Mouse (Mus musculus) regulatory T cell (primary cell): Measurements from ENCODE around the gene Akap13.

ENCODE experiments used
- in situ Hi-C: fragments of 300-600 bp; cut with MboI, MseI; formaldehyde crosslinking; loops from one replicate; pipeline ENCODE4 v1.15.1; 2025; ENCODE audit warnings: high pct_unique_total_duplicates

The Akap13 gene

DNA sequence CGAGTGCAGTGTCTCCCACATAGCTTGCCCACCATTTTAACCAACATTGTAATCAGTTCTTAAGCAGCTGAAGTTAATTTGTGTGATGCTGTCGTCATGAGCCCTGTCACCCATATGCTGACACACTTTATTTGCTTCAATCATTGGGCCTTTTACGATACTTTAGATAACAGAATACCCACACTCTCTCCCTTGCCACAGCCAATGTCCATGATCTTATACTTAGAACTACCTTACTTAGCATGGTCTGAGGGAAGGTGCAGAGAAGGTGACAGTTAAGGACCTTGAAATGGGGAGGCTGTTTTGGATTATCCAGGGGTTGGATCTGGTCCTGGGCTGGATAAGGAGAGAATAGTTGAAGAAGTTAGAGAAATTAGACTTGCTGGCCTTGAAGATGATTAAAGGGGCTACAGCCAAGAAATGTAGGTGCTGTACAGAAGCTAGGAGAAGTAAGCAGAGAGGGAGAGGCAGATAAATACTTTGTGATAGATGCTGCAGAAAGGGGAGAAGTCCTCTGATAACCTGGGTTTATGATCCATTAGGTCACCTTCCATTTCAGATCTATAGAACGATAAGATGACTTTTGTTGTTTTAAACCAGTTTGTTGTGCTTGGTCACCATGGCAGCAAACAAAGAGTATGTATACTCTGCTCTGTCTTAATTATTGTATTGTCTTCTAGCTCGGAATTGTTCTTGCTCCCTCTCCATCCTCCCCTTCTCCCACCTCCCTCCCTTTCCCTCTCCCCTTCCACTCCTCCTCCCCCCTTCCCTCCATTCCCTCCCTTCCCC lies 53.9 kb downstream of the Akap13 start:
- in situ Hi-C loops, result loop anchor here (25.0 kb wide), 1 partner anchor 372 kb away; no protein-coding TSS in a partner anchor

DNA sequence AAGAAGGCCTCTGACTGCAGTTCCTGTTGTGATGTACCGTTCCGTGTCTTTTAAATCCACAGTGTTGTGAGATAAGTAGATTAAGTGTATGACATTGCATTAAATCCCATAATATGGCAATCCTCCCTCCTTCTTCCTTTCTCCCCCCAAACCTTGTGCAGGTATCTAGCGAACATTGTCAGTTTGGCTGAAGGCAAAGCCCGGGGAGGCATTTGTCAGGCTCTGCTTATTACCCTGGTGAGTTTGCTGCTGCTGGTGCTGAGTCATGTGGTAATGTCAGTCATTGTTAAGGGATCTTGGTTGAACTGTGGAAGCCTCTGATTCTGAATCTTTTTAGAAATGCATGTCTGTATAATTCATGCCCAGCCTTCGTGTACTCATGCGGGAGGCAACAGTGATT lies 60.1 kb downstream of the Akap13 start:
- in situ Hi-C loops, result loop anchor here (25.0 kb wide), 1 partner anchor 378 kb away; no protein-coding TSS in a partner anchor

DNA sequence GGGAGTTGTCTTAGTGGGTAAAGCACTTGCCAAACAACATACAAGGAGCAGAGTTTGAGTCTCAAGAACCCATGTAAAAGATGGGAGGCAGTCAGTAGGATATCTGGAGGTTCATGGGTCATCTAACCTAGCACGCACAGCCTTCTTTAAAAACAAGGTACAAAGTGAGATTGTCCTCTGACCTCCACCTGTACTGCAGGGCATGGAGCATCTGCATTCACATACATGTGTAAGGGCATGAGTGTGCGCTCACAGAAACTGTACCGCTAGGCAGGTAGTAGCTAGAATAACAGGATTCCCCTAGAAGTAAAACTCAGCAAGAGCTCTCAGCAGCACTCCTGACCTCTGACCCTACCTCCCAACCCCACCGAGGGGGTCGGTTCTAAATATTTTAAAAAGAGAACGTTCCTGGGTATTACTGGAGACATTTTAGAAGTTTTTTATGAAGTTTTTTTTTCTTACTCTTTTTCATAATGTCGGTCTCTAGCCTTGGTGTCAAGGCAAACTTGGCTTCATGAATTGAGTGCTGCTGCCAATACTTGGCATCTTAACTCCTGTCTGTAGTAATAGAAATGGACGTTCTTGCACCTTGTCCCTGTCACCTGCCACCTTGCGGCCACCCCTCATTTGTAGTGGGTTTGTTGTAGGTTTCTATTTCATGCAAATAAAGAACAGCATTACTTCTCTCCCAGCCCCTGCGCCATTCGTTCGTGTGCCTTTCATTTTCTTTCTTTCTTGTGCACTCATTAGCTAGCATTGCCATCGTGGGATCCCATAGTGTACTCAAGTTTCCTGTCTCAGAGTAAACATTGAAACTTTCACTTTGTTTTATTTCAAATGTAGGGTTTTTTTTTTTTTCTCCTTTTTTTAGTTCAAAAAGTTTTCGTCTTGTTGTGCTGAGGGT lies 61.6 kb downstream of the Akap13 start:
- in situ Hi-C loops, result loop anchor here (25.0 kb wide), 1 partner anchor 380 kb away; no protein-coding TSS in a partner anchor

DNA sequence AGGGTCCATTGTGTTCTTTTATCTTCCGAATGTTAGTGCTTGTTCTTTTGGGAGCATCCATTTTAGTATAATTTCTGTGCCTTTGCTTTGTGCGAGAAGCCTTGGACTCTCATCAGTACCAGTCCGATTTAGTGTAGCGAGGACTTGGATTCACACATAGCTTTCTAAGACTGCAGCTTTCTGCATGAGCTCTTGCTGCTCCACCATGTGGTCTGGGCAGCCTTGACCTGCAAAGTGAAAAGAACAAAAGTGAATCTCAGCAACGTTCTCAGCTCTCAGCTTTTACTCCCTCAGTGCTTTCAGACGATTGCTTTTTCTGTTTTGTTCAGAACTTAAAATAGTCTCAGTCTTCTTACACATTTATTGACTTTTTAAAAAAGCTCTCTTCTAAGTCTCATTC lies 65.2 kb downstream of the Akap13 start:
- in situ Hi-C loops, result loop anchor here (25.0 kb wide), 1 partner anchor 383 kb away; no protein-coding TSS in a partner anchor

DNA sequence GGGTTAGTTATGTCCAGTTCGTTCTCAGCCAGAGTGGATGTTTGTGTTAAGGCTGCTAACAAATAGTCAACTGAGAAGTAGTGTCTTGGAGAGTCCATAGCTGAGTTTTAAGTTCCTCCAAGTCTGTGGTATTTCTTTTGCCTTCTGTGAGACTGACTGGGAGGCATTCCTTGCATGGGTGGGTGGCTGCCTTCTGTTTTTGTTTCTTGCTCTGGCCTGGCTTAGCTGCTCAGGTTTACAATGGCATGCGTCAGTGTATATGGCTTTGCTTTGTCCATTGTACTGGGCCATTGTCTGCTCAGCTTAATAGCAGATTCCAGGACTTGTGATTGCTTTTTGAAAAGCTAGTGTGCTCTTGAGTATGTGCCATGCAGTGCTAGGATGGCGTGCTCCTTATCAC lies 65.9 kb downstream of the Akap13 start:
- in situ Hi-C loops, result loop anchor here (25.0 kb wide), 1 partner anchor 384 kb away; no protein-coding TSS in a partner anchor

DNA sequence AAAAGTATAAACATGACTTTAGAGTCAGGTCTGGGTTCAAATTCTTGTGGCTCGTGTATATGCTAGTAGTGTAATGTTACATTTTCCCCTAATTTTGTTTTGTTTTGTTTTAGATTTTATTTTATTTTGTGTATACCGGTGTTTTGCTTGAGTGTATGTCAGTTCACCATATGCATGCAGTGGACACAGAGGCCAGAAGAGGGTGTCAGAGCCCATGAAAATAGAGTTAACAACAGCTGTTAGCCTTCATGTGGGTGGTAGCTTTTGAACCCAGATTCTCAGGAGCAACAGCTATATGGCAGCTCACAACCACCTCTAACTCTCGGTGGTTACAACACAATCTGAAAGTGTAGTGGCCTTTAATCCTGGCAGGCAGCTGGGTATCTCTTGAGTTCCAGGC lies 66.9 kb downstream of the Akap13 start:
- in situ Hi-C loops, result loop anchor here (25.0 kb wide), 1 partner anchor 385 kb away; no protein-coding TSS in a partner anchor

DNA sequence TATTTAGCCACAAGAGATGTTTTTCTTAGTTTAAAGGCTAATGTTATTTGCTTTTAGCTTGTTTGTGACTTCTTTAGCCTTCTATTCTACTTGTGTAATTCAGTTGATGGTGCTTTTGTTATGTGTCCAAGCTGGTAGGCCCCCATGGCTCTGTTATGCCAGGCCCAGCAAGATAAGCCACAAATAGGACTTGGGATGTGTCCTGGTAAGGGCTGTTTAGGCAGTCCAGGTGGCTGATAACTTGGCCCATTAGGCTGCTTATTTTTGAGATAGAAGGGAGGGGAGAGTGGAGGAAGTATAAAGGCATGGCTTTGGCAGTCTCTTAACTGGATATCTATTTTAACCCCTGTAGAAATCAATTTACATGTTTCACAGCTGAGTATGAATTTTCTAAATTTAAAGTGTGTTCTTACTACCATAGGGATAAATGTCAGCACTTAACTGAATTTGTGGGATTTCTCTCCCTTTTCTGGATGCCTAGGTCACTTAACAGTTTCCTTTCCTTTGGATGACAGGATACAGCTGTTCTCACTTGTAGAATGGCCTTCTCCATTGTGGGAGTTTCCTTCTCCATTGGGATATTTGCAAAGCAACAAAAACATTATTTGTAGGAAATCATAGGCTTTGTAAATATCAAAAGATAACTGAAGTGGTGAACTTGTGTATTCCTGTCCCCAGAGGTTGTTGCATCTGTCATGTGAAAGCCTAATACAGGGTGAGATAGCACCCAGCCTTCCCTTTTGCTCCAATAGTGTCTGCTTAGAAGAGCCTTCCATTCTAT lies 69.6 kb downstream of the Akap13 start:
- in situ Hi-C loops, result loop anchor here (25.0 kb wide), 1 partner anchor 388 kb away; no protein-coding TSS in a partner anchor

DNA sequence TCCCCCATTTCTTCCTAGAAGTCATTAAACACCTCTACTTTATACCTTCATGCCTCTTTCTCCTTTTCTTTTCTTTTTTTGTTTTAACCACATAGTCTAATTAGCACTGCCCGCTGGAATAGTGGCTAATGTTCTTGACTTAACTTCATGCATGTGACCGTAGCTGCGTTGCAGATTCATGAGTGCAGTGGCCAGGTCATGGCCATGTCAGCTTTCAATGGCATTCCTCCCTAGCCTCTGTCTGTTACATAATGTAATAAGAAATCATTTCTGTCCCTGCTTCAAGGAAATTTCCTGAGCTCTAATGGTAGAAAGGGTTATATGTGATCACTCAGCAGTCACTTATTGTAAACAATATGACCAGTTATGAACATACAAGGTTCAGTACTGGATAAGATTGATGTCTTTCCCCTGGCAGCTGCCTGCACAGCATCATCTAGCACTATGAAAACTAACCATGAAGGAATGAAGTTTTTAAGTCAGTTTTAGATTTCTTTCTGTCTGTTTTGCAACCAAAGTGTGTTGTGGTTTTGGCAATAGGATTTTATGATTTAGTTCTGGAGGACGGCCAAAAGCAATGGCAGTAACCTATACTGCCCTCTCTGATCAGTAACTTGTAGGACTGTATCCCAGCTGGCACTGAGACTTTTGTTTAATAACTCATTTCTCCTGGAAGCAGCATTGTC lies 70.5 kb downstream of the Akap13 start:
- in situ Hi-C loops, result no loop called here

DNA sequence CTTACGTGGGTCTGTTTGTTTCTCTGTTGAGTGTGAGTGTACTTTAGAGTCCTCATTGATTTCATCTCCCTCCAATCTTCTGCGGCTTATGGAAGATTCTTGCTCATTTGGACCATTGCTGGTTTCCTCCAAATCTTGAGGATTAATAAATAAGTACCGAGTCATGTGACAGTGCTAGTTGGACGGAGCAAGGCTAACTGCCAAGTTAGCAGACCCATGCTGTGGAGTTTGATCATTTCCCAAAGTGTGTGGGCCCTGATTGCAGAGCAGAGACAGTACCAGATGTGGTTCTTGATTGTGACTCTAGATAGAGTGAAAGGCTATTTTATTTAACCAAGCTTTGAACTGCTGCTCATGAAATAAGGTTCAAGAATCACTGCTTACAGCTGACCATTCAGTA lies 73.4 kb downstream of the Akap13 start:
- in situ Hi-C loops, result no loop called here

DNA sequence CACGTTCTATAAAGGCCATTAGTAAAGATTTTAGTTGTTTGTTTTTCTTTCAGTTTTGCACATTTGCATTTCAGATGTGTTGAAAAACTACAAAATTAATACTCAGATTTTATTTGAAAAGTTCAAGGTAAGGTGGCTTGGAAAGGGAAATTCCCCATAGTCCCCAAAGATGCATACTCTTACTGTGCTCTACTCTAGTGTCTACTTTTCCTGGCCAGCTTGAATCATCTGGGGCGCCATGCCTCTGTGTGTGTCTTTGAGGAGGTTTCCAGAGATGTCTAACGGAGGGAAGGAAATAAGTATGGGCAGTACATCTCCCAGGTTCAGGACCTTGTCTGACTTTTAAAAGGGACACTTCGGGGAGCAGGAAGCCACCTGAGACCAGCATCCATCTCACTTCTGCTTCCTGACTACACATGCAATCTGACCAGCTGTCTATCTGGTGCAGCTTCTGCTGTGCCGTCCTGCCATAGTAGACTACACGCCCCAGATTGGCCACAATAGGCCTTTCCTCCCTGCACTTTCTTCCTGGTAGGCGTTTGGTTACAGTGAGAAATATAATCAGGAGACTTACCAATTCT lies 74.6 kb downstream of the Akap13 start:
- in situ Hi-C loops, result loop anchor here (10.0 kb wide), 1 partner anchor 125 kb away; no protein-coding TSS in a partner anchor

DNA sequence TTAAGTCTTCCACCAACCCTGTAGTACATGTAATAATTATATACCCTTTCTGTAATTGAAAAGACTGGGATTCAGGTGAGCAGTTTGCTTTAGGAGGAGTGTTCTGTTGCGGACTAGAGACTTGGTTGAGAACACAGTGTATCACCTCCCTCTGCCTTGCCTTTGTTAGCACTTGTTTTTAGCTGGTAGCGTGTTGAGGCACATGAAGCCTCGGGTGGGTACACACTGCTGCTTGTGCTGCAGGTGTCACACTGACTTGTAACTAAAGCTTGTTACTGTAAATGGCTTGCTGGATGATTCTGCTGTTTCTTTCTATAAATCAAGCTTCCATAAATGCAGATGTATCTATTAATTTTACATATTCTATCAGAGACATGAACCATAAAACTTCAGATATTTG lies 75.3 kb downstream of the Akap13 start:
- in situ Hi-C loops, result loop anchor here (10.0 kb wide), 1 partner anchor 126 kb away; no protein-coding TSS in a partner anchor

DNA sequence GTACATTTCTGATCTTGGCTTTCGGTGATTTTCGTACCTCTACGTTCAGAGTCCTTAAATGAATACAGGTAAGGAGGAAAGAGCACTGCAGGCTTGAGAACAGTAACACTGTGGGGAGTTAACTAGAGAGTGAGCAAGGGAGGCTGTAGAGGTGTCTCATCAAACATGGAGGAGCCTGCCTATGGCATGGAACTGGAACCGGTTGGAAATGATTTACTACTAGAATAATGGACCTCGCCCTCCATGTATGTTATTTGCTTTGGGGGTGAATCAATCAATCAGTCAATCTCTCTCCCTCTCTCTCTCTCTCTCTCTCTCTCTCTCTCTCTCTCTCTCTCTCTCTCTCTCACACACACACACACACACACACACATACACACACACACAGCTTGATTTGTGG lies 77.7 kb downstream of the Akap13 start:
- in situ Hi-C loops, result loop anchor here (10.0 kb wide), 1 partner anchor 128 kb away; no protein-coding TSS in a partner anchor

DNA sequence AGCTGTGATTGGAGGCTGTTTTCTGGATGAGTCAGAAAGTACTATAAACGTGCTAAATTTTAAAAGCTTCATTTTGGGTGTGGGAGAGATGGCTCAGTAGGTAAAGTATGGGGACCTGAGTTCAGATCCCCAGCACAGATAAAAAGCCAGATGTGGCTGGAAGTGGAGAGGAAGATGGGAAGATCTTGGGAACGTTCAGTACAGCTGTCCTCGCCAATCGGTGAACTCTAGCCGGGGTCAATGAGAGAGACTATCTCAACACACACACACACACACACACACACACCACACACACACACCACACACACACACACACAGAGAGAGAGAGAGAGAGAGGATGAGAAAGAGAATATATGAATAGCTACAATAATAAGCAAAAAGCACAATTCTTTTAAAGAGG lies 81.0 kb downstream of the Akap13 start:
- in situ Hi-C loops, result loop anchor here (10.0 kb wide), 1 partner anchor 131 kb away; no protein-coding TSS in a partner anchor

DNA sequence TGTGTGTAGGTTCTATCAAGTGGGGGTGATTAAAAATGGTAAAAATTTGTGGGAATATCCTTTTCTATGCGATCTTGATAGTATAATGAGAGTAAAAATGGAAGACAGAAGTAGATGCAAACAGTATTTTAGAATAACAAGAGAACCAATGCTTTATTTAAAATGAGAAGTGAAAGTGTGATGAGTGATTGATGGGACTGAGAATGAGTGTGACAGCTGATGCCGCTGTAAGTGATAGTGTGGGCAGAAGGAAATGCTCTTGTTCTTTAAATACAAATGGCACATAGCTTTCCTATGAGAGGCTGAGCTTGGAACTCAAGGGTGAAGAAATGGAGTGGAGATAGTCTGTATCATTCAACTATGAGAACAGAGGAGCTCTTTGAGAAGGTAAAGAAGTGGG lies 82.2 kb downstream of the Akap13 start:
- in situ Hi-C loops, result loop anchor here (10.0 kb wide), 1 partner anchor 133 kb away; no protein-coding TSS in a partner anchor

DNA sequence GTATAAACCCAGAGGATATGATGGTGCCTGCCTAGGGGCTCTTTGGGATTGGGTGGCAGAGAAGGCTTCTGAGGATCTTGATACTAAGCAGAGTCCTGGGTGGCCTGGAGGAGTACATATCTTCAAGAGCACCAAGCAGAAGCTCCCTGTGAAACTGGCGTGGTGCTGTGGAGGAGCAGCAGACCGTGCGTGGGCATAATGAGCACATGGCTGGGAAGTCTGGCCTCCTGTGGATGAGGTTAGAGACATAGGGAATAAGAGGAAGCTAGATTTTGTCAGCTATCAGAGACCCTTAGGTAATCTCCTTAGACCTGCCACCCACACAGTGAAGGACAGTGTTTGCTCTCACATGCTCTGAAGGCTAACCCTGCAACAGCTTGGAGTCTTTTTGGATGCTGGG lies 83.2 kb downstream of the Akap13 start:
- in situ Hi-C loops, result loop anchor here (10.0 kb wide), 1 partner anchor 134 kb away; no protein-coding TSS in a partner anchor

DNA sequence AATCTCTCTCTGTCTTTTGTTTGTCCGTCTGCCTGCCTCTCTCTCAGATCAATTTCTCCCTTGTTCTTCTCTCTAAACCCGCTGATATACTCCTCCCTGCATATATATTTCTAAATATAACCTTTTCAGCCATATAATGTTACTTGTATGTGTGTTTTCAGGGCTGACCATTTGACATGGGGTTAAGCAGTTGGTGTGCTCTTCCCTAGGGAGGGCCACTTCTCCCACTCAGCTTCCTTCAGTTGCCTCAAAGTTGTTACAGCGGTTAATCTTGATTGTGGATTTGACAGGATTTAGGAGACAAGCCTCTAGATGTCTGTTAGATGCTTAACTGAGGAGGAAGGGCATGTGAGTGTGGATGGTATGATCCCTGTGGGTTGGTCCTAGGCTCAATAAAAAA lies 83.8 kb downstream of the Akap13 start:
- in situ Hi-C loops, result loop anchor here (10.0 kb wide), 1 partner anchor 134 kb away; no protein-coding TSS in a partner anchor

DNA sequence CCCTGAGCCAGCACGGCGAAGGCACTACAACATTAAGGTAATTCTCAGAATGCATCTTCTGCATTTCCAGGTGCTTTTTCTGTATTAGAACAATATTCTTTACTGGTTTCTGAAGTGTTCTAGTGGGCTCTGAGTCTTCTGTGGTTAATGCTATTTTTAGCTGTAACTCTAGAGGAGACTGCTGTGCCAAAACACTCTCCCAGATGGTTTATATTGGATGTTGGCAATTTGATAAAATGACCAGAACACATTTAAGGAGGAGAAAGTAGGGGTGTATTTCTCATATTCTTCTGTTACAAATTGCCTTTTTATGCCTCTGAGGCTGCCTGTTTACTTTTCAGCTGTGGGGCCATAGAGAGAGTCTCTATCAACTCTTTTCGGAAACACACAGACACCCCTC lies 94.5 kb downstream of the Akap13 start:
- in situ Hi-C loops, result no loop called here

DNA sequence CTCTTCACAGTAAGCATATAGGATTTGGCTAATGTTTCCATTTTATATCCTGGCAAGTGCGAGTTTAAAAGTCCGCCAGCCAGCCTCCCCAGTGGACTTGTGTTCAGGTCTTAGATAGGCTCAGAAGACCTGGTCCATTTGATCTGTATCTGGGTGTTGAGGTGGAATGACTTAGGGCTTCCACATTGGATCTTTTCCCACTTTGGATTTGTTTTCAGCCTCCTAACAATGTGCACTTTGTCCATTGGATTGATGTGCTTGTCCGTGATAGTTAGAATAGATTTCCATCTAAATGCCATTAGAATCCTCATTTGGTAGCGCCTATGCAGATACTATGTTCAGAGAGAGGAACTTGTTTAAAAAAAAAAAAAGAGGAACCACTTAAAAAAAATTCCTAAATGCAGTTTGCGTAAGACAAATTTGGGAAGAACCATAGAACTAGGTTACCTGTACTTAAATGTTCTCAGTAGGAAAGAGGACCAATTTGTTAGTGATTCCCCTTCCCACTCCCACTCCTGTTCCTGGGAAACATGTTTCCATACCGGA lies 95.5 kb downstream of the Akap13 start:
- in situ Hi-C loops, result no loop called here

DNA sequence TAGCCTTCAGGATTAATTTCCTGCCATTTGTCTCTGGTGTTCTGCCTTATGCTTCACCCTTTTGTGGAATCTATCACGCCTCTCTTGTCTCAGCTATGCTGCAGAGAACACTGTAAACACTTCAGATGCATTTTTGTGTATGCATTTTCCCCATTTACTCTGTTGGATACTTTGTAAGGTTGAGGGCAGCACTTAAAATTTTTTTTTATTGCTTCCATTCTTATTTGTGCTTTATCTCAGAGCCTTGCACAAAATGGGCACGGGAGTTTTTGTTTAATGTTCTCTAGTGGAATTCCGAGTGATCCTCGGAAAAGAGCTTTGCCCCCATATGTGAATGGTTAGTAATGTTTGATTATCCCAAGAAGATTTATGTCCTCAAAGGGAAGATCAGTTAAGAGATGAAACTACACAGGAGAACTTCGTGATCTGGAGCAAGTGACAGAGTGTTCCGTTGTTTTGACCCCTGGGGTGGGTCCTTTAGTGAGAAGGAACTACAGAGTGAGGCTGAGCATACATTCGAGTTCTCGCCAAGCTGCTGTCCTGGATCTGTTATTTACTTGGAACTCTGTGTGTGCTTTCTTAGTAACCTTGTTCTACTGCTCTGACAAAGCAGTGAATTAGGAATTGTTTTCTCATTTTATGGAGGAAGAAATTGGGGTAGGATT lies 97.8 kb downstream of the Akap13 start:
- in situ Hi-C loops, result no loop called here
